Mouse (Mus musculus) cerebellum, adult 2 months (tissue): ENCODE results near the gene Pqlc2.

Experiments used
- CTCF ChIP-seq: fragments of 200-500 bp; IDR thresholded peaks from 2 replicates; pipeline ENCODE4 v1.5.1; 2011; ENCODE audit warnings: low read depth, mild to moderate bottlenecking, control low read depth, low read length, moderate library complexity, borderline replicate concordance; ENCODE audit not compliant: insufficient read depth
- POLR2A ChIP-seq: fragments of 200-500 bp; IDR thresholded peaks from 2 replicates; pipeline ENCODE4 v1.6.1; 2011; ENCODE audit warnings: low read length, control low read depth, borderline replicate concordance; ENCODE audit not compliant: insufficient read depth

DNA sequence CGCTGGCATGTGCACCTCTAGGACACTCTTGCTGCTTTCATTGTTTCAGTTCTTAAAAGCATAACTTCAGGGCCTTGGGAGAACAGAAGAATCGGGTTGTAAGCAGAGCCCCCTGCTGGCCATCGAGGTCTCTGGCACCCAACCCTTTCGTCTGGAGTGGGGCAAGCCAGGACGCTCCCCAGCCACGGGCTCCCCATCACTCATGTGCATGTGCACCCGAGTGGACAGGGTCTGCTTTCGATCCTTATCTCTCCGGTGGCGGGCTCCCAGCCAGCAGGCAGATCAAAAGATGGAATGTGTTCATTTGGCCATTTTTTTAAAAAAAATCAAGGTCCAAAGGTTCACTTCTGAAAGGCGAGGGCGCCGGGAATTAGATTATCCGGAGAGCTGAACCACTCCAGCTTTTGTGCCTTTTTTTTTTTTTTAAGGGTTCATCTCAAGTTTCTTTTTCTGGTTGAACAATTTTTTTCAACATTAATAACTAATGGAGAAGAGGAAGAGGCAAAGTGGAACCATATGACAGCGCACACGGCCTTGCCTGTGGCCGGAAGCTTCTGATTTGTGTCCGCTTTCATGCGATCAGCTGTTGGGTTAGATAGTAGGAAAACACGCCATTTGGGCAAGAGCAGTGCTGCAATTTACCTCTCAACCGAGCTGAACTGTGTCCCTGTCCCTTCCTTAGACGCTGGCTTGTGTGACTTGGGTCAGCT is 58.3 kb downstream of the Pqlc2 start:
- TF ChIP-seq POLR2A, result no peak
- peak; percentile 79 for TF ChIP-seq CTCF
